12 mouse cellular contexts compared by ENCODE assay signal in the genomic region with DNA sequence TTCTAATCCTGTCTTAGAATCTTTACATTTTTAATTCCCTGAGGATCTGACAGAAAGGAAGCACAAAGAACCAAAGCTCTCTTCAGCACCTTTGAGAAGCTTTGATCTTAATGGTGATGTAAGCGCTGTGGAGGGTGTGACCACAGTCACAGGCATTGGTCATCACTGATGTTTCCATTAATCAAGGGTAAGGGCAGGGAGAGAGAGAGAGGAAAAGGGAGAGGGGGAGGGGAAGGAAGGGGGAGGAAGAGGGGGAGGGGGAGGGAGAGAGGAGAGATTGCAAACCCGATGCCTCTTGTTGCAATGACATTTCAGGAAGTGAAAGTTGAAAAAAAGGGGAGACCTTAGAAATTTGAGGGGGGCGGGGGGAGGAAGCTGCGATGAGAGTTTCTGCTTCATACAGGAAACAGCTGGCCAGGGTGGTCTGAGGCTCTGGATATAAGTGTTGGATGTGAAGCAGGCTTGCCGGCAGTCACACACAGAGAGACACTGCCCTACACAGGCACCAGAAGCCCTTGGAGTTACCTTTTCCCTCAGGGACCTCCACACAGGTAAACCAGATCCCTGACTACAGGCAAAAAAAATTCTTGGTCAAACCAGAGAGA. TPM values are rescaled to one million over a fixed set of nuclear protein-coding genes. Genes with fewer than 3 reads are reported as not detected.
DNase-seq lines count a peak whose midpoint lies in the region; ATAC-seq and TF ChIP-seq lines count a peak whose summit lies in the region.
"Had no signal": no experiment of that assay in that cellular context is flagged by ENCODE, and none has a peak within 500 bp of the region (broad histone marks: within the 10 kb centered on the region; RNA-seq: fewer than 3 reads in every experiment).

No protein-coding gene starts in this region.

- no peak overlapping the region for H3K4me2 ChIP-seq in kidney, embryonic 15.5 days
- no peak overlapping the region for H3K4me2 ChIP-seq in stomach, postnatal 0 days (replicated peaks; ENCODE audit: low read depth)
- H3K4me2 ChIP-seq in intestine, embryonic 16.5 days (ENCODE audit: low read depth, low read length): no peak overlapping the region
- H3K4me2 ChIP-seq: embryonic facial prominence, embryonic 15.5 days; midbrain, embryonic 13.5 days had no signal

- H3K4me1 ChIP-seq in kidney, embryonic 15.5 days: 0 out of 2 replicates have a peak, but pooled peaks cover 16% of the 10 kb centered on the region
- no peaks in the 10 kb centered on the region for H3K4me1 ChIP-seq in stomach, postnatal 0 days (replicated peaks; ENCODE audit: control insufficient read depth, insufficient read depth)
- H3K4me1 ChIP-seq in intestine, embryonic 16.5 days (ENCODE audit: control insufficient read depth, insufficient read depth, low read length): no peaks in the 10 kb centered on the region
- H3K4me1 ChIP-seq: midbrain, embryonic 13.5 days had no signal

- no peaks in the 10 kb centered on the region for H3K9me3 ChIP-seq in kidney, embryonic 15.5 days (replicated peaks)
- H3K9me3 ChIP-seq in stomach, postnatal 0 days (ENCODE audit: control insufficient read depth, low read length): no peaks in the 10 kb centered on the region
- no peaks in the 10 kb centered on the region for H3K9me3 ChIP-seq in intestine, embryonic 16.5 days (ENCODE audit: control insufficient read depth, low read length)
- H3K9me3 ChIP-seq: embryonic facial prominence, embryonic 15.5 days; midbrain, embryonic 13.5 days had no signal

- no peaks in the 10 kb centered on the region for H3K27me3 ChIP-seq in kidney, embryonic 15.5 days
- H3K27me3 ChIP-seq in stomach, postnatal 0 days (ENCODE audit: control insufficient read depth, insufficient read depth, low read length): no peaks in the 10 kb centered on the region
- no peaks in the 10 kb centered on the region for H3K27me3 ChIP-seq in intestine, embryonic 16.5 days (replicated peaks; ENCODE audit: control insufficient read depth, insufficient read depth, low read length)
- H3K27me3 ChIP-seq: embryonic facial prominence, embryonic 15.5 days; midbrain, embryonic 13.5 days had no signal

- ATAC-seq in kidney, embryonic 15.5 days (replicated peaks; ENCODE audit: low FRiP score): peak; percentile 74
- peak; percentile 73 for ATAC-seq in stomach, postnatal 0 days (ENCODE audit: low FRiP score, low TSS enrichment)
- ATAC-seq in intestine, embryonic 16.5 days: no peak
- ATAC-seq: midbrain, embryonic 13.5 days had no signal

- no peak overlapping the region for H3K9ac ChIP-seq in kidney, embryonic 15.5 days
- no peak overlapping the region for H3K9ac ChIP-seq in stomach, postnatal 0 days (ENCODE audit: low read length)
- H3K9ac ChIP-seq in intestine, embryonic 16.5 days (ENCODE audit: low read depth, low read length): no peak overlapping the region
- H3K9ac ChIP-seq: embryonic facial prominence, embryonic 15.5 days; midbrain, embryonic 13.5 days had no signal

- no peaks in the 10 kb centered on the region for H3K36me3 ChIP-seq in kidney, embryonic 15.5 days
- H3K36me3 ChIP-seq in stomach, postnatal 0 days (ENCODE audit: control insufficient read depth, insufficient read depth, low read length): no peaks in the 10 kb centered on the region
- H3K36me3 ChIP-seq in intestine, embryonic 16.5 days (ENCODE audit: control insufficient read depth, insufficient read depth, low read length): no peaks in the 10 kb centered on the region
- H3K36me3 ChIP-seq: embryonic facial prominence, embryonic 15.5 days; midbrain, embryonic 13.5 days had no signal

- no peak for TF ChIP-seq EP300 in stomach, postnatal 0 days (optimal IDR thresholded peaks at IDR 0.05)

- intact Hi-C loops in left cerebral cortex, postnatal 25 days (cut with DNase I): no loop called here

- no peak overlapping the region for H3K4me3 ChIP-seq in kidney, embryonic 15.5 days (replicated peaks)
- no peak overlapping the region for H3K4me3 ChIP-seq in stomach, postnatal 0 days (ENCODE audit: low read depth, low read length)
- no peak overlapping the region for H3K4me3 ChIP-seq in intestine, embryonic 16.5 days (ENCODE audit: low read length)
- H3K4me3 ChIP-seq: embryonic facial prominence, embryonic 15.5 days; left cerebral cortex, adult 2 months; midbrain, embryonic 13.5 days had no signal

- DNase-seq in kidney, adult 11 months: no peak
- DNase-seq in T-cell, adult 2 months (ENCODE audit: low spot score): peak; percentile 15
- peak; percentile 47 for DNase-seq in liver
- DNase-seq in stomach, postnatal 0 days (ENCODE audit: low spot score): no peak
- no peak for DNase-seq in left cerebral cortex, postnatal 25 days (ENCODE audit: low spot score in 2 of 2)
- no peak for DNase-seq in frontal cortex, postnatal 10 days (ENCODE audit: low spot score in 2 of 2)
- DNase-seq: heart, postnatal 4 days had no signal

- TF ChIP-seq CTCF in stomach, postnatal 0 days (IDR thresholded peaks at IDR 0.05; ENCODE audit: low read depth): no peak

- no peak overlapping the region for H3K27ac ChIP-seq in kidney, embryonic 15.5 days
- no peak overlapping the region for H3K27ac ChIP-seq in stomach, postnatal 0 days (replicated peaks)
- no peak overlapping the region for H3K27ac ChIP-seq in intestine, embryonic 16.5 days (ENCODE audit: low read length)
- H3K27ac ChIP-seq: left cerebral cortex, adult 2 months; midbrain, embryonic 13.5 days had no signal

- 31% methylated on average over 5 of the region's 5 CpGs for WGBS in kidney, embryonic 15.5 days
- 23% methylated on average over 5 of the region's 5 CpGs for WGBS in stomach, postnatal 0 days
- WGBS in intestine, embryonic 16.5 days: 38% methylated on average over 5 of the region's 5 CpGs

RNA-seq across cellular contexts. Expression of a gene that starts 31.5 kb away (rescaled TPM):
- 11.2 and 12.4 TPM in 2 replicates for polyA plus RNA-seq in kidney, embryonic 15.5 days (2015; fragmentation: Nextera tagmentation; extraction: Ambion mirVana)
- polyA plus RNA-seq in stomach, postnatal 0 days (2015; fragmentation: Nextera tagmentation; extraction: Ambion mirVana): 5.4 and 5.5 TPM in 2 replicates
- total RNA-seq in left cerebral cortex, postnatal 25 days (2021): 10 to 100 TPM; 14.7 to 20.0 TPM
- 4.9 and 5.2 TPM in 2 replicates for polyA plus RNA-seq in intestine, embryonic 16.5 days (2015; fragmentation: Nextera tagmentation; extraction: Ambion mirVana)

Comparison
In these comparisons a context has a peak if more than half of its experiments do, and no peak if none do; other contexts are left out.
1. DNase-seq: peak in T-cell, adult 2 months (single experiment) and liver (single experiment); none in kidney, adult 11 months (single experiment), stomach, postnatal 0 days (single experiment), left cerebral cortex, postnatal 25 days (0 of 2) and frontal cortex, postnatal 10 days (0 of 2).